Mouse (Mus musculus): Measurements from ENCODE around the gene Gpr107. TPM values are rescaled to one million over a fixed set of nuclear protein-coding genes. Genes with fewer than 3 reads are reported as not detected.

Gene Gpr107
- total and polyA plus RNA-seq, 2 experiments from 2014 or later = 24.0 to 40.8 TPM

GRCm38 (mm10) chr2:31141074-31141866 is 10.8 kb upstream of the Gpr107 start:
- H3K36me3 ChIP-seq (ENCODE audit: insufficient read depth) = peaks cover 5% of the 10 kb centered on the region; the same call in 1 of the 2 replicates
- ATAC-seq = peak; percentile 63
- 0 out of 2 replicates have a peak, but pooled peaks cover 7% of the 10 kb centered on the region for H3K4me1 ChIP-seq (ENCODE audit: insufficient read depth)
- no peaks in the 10 kb centered on the region for H3K9me3 ChIP-seq (ENCODE audit: low read length)
- H3K27ac ChIP-seq (ENCODE audit: low read depth, low read length) = peak overlapping the region; percentile 90
- TF ChIP-seq CTCF (IDR thresholded peaks at IDR 0.05; ENCODE audit: low read depth) = no peak
- H3K4me3 ChIP-seq (ENCODE audit: low read depth, low read length) = peak overlapping the region; percentile 84
- H3K9ac ChIP-seq = peak overlapping the region; percentile 81
- under 1% methylated on average over 74 of the region's 78 CpGs for WGBS
- peak overlapping the region; percentile 87 for H3K4me2 ChIP-seq (ENCODE audit: low read depth)
- no peaks in the 10 kb centered on the region for H3K27me3 ChIP-seq (ENCODE audit: insufficient read depth, low read length)
- DNase-seq = peak; percentile 48

DNA sequence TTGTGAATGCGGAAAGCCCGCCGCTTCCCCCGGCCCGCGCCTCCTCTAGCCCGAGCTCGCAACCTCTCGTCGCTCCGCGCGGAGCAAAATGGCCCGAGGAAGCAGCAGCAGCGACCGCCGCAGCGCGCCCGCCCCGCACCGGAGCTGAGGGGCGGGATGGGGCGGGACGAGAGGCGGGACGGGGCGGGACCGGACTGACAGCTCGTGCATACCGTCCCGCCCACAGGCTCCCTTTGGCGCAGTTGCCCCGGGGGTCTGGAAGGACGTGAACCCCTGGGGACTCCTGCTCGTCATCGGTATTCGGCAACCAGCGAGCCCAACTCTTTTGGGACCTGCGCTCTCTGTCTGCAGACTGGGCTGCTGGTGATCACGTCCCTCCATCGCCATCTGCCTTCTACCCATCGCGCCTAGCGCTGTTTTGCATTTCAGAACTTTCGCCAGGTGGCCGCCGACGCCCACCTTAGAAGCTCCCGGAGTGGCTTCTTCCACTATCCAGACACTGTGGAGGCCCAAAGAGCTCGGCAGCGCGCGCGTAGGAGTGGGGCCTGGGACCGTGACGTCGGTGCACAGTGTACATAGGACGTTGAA is 10.2 kb upstream of the Gpr107 start, which contains the start of gene Fnbp1:
Fnbp1 (minus strand) TSS at position 142 of the 588 bp plus-strand sequence.
- Histone ChIP-seq H3K27me3 (ENCODE audit: insufficient read depth, low read length) (no peaks in the 10 kb centered on the region), H3K9ac (peak within 1 kb of the TSS; percentile 81), H3K9me3 (ENCODE audit: low read length) (no peaks in the 10 kb centered on the region), H3K36me3 (ENCODE audit: insufficient read depth) (peaks cover 9% of the 10 kb centered on the region; the same call in 1 of the 2 replicates), H3K4me2 (ENCODE audit: low read depth) (peak within 1 kb of the TSS; percentile 87), H3K4me1 (ENCODE audit: insufficient read depth) (0 out of 2 replicates have a peak, but pooled peaks cover 7% of the 10 kb centered on the region), H3K27ac (ENCODE audit: low read depth, low read length) (peak within 1 kb of the TSS; percentile 90), H3K4me3 (ENCODE audit: low read depth, low read length) (peak within 1 kb of the TSS; percentile 84)
- TF ChIP-seq CTCF (IDR thresholded peaks at IDR 0.05; ENCODE audit: low read depth) = peak; percentile 32
- WGBS = 1% methylated on average over 52 of the region's 59 CpGs
- peak; percentile 97 for ATAC-seq
- peak; percentile 91 for DNase-seq

DNA sequence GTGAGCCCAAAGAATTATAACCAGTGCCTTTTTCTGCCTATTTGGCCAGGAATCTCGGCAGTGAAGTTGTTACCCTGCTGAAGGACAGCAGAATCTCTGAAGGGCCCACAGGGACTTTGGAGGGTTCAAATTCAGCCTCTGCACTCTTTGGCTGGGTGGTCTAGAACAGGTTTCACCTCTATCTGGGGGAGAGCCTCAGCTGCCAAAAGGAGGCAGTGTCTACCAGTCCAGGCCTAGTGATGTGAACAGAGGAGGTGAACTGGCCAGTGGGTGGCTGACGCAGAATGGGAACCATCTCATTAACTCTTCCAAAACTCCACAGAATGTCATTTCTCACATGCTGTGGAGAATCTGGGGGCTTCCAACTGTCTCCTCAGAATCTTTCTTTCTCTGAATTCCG is 9.6 kb upstream of the Gpr107 start:
- Histone ChIP-seq H3K27me3 (ENCODE audit: insufficient read depth, low read length) (no peaks in the 10 kb centered on the region), H3K4me3 (ENCODE audit: low read depth, low read length) (peak overlapping the region; percentile 84), H3K27ac (ENCODE audit: low read depth, low read length) (0 out of 2 replicates have a peak overlapping the region, but pooled peaks have one; percentile 45), H3K36me3 (ENCODE audit: insufficient read depth) (peaks cover 9% of the 10 kb centered on the region; the same call in 1 of the 2 replicates), H3K4me1 (ENCODE audit: insufficient read depth) (0 out of 2 replicates have a peak, but pooled peaks cover 7% of the 10 kb centered on the region), H3K9ac (peak overlapping the region; percentile 81; the same call in 1 of the 2 replicates), H3K9me3 (ENCODE audit: low read length) (no peaks in the 10 kb centered on the region), H3K4me2 (ENCODE audit: low read depth) (peak overlapping the region; percentile 87)
- no peak for ATAC-seq
- no peak for DNase-seq
- WGBS = 36% methylated on average over 3 of the region's 3 CpGs
- TF ChIP-seq CTCF (IDR thresholded peaks at IDR 0.05; ENCODE audit: low read depth) = no peak

DNA sequence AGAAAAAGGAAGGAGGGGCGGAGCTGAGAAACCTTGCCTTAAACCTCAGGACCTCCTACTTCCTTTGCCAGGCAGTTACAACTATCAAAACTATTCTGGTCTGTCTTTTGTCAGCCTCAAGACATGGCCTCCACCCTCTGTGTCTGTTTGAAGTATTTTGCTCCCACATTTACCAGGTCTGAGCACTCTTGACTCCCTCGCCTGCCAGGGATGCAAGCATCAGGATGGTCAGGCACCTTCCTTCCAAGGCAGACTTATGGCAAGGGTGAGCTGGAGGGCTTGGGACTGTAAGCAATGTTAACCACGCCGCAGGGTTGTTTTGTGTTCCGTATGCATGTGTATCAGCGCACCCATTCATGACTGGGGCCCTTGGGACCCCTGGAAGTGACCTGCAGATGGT is 8.8 kb upstream of the Gpr107 start:
- Histone ChIP-seq H3K4me3 (ENCODE audit: low read depth, low read length) (no peak overlapping the region), H3K27ac (ENCODE audit: low read depth, low read length) (no peak overlapping the region), H3K9me3 (ENCODE audit: low read length) (no peaks in the 10 kb centered on the region), H3K4me2 (ENCODE audit: low read depth) (no peak overlapping the region), H3K27me3 (ENCODE audit: insufficient read depth, low read length) (no peaks in the 10 kb centered on the region), H3K9ac (no peak overlapping the region), H3K36me3 (ENCODE audit: insufficient read depth) (peaks cover 15% of the 10 kb centered on the region), H3K4me1 (ENCODE audit: insufficient read depth) (0 out of 2 replicates have a peak, but pooled peaks cover 7% of the 10 kb centered on the region)
- no peak for ATAC-seq
- WGBS = 85% methylated on average over 6 of the region's 6 CpGs
- no peak for TF ChIP-seq CTCF (IDR thresholded peaks at IDR 0.05; ENCODE audit: low read depth)
- DNase-seq = no peak

- Histone ChIP-seq H3K27me3 (ENCODE audit: insufficient read depth, low read length) (no peaks in the 10 kb centered on the region), H3K4me1 (ENCODE audit: insufficient read depth) (0 out of 2 replicates have a peak, but pooled peaks cover 7% of the 10 kb centered on the region), H3K36me3 (ENCODE audit: insufficient read depth) (peaks cover 16% of the 10 kb centered on the region), H3K9ac (no peak overlapping the region), H3K27ac (ENCODE audit: low read depth, low read length) (no peak overlapping the region), H3K9me3 (ENCODE audit: low read length) (no peaks in the 10 kb centered on the region), H3K4me2 (ENCODE audit: low read depth) (no peak overlapping the region), H3K4me3 (ENCODE audit: low read depth, low read length) (no peak overlapping the region)
- ATAC-seq (no peak), DNase-seq (no peak)
- 80% methylated on average over 16 of the region's 16 CpGs for WGBS
- no peak for TF ChIP-seq CTCF (IDR thresholded peaks at IDR 0.05; ENCODE audit: low read depth)
Measured at GRCm38 (mm10) chr2:31143768-31144695, 8.1 kb upstream of the Gpr107 start.

DNA sequence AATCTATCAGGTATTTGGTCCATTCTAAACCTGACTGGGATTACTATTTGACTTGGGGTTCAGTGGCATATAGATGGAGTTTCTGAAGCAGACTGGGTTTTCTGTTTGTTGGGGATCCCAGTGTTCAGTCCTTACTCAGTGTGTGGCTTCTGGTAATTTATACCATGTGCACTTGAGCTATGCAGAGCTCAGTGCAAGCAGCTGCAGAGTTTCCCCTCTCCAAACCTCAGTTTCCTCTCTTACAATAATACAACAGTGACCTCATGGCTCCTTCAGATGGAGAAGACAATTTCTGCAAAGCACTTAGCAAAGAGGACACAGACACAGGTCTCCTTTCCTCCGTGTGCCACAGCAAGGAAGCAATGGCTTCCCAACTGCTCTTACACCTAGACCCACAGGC is 7.2 kb upstream of the Gpr107 start:
- WGBS = 81% methylated on average over 1 of the region's 1 CpGs
- no peak for ATAC-seq

More for the DNA sequence above, 7.2 kb upstream of the Gpr107 start:
- Histone ChIP-seq H3K9me3 (ENCODE audit: low read length) (no peaks in the 10 kb centered on the region), H3K4me1 (ENCODE audit: insufficient read depth) (0 out of 2 replicates have a peak, but pooled peaks cover 7% of the 10 kb centered on the region), H3K36me3 (ENCODE audit: insufficient read depth) (peaks cover 16% of the 10 kb centered on the region), H3K9ac (no peak overlapping the region), H3K27ac (ENCODE audit: low read depth, low read length) (no peak overlapping the region), H3K27me3 (ENCODE audit: insufficient read depth, low read length) (no peaks in the 10 kb centered on the region), H3K4me3 (ENCODE audit: low read depth, low read length) (no peak overlapping the region), H3K4me2 (ENCODE audit: low read depth) (no peak overlapping the region)
- no peak for DNase-seq
- TF ChIP-seq CTCF (IDR thresholded peaks at IDR 0.05; ENCODE audit: low read depth) = no peak

All from forebrain, postnatal 0 days (tissue).